Mouse (Mus musculus) MEL-GATA-1-ER (cell line): ENCODE measurements around the gene Kif13a.

Experiments
- DNase-seq: peaks from one replicate; pipeline ENCODE4 v3.0.0-alpha.2; 2012; ENCODE audit warnings: low read depth; ENCODE audit errors: extremely low read depth

Gene Kif13a

GRCm38 (mm10) chr13:46840676-46841075 is 89.0 kb downstream of the Kif13a start:
- no peak for DNase-seq

- DNase-seq = peak; percentile 54
Measured at GRCm38 (mm10) chr13:46839236-46839635, 90.4 kb downstream of the Kif13a start.

GRCm38 (mm10) chr13:46838551-46838950 is 91.1 kb downstream of the Kif13a start:
- DNase-seq = no peak

GRCm38 (mm10) chr13:46835351-46835750 is 94.3 kb downstream of the Kif13a start:
- DNase-seq = no peak

GRCm38 (mm10) chr13:46834805-46835204 is 94.9 kb downstream of the Kif13a start:
- DNase-seq = no peak

- DNase-seq = no peak
Measured at GRCm38 (mm10) chr13:46833586-46833985, 96.1 kb downstream of the Kif13a start.

GRCm38 (mm10) chr13:46832956-46833355 is 96.7 kb downstream of the Kif13a start:
- peak; percentile 37 for DNase-seq

GRCm38 (mm10) chr13:46823271-46823670 is 106.4 kb downstream of the Kif13a start:
- no peak for DNase-seq

GRCm38 (mm10) chr13:46822200-46822599 is 107.5 kb downstream of the Kif13a start:
- peak; percentile 80 for DNase-seq

GRCm38 (mm10) chr13:46819729-46820223 is 109.9 kb downstream of the Kif13a start:
- DNase-seq = no peak

GRCm38 (mm10) chr13:46819202-46819728 is 110.4 kb downstream of the Kif13a start:
- no peak for DNase-seq

- DNase-seq = no peak
Measured at GRCm38 (mm10) chr13:46818374-46818773, 111.3 kb downstream of the Kif13a start.

GRCm38 (mm10) chr13:46812648-46813184 is 117.0 kb downstream of the Kif13a start:
- no peak for DNase-seq

GRCm38 (mm10) chr13:46811696-46812095 is 118.0 kb downstream of the Kif13a start:
- DNase-seq = no peak

- no peak for DNase-seq
Measured at GRCm38 (mm10) chr13:46810613-46811012, 119.1 kb downstream of the Kif13a start.

- DNase-seq = peak; percentile 58
Measured at GRCm38 (mm10) chr13:46810098-46810497, 119.6 kb downstream of the Kif13a start.

GRCm38 (mm10) chr13:46807901-46808300 is 121.8 kb downstream of the Kif13a start:
- no peak for DNase-seq

- DNase-seq = no peak
Measured at GRCm38 (mm10) chr13:46801196-46801595, 128.5 kb downstream of the Kif13a start.

GRCm38 (mm10) chr13:46798156-46798555 is 131.5 kb downstream of the Kif13a start:
- peak; percentile 32 for DNase-seq

GRCm38 (mm10) chr13:46796381-46796780 is 133.3 kb downstream of the Kif13a start:
- no peak for DNase-seq

GRCm38 (mm10) chr13:46793824-46794223 is 135.8 kb downstream of the Kif13a start:
- DNase-seq = no peak

- DNase-seq = no peak
Measured at GRCm38 (mm10) chr13:46788452-46788851, 141.2 kb downstream of the Kif13a start.

GRCm38 (mm10) chr13:46786836-46787235 is 142.8 kb downstream of the Kif13a start:
- DNase-seq = no peak
